Mouse (Mus musculus) intestine, embryonic 16.5 days (tissue): ENCODE data around the gene Olfr1416. TPM values are rescaled to one million over a fixed set of nuclear protein-coding genes. Genes with fewer than 3 reads are reported as not detected.
A peak's percentile ranks its signal among the peaks of the same experiment; 100 is the strongest.

ENCODE experiments used
- ATAC-seq: fragments of 200-750 bp; cut with Nextera tagmentation; 2 replicates; pipeline ENCODE4 v1.8.0; 2017; ENCODE audit warnings: moderate TSS enrichment, moderate library complexity
- H3K27ac ChIP-seq: fragments of 300-500 bp; sonication (generic); 2 replicates; pipeline ENCODE4 v1.5.1; 2014; ENCODE audit warnings: mild to moderate bottlenecking, low read length
- H3K27me3 ChIP-seq: fragments of 300-500 bp; sonication (generic); replicated peaks from 2 replicates; pipeline ENCODE4 v1.6.1; 2014; ENCODE audit warnings: low read length, control low read depth, mixed read lengths; ENCODE audit not compliant: control insufficient read depth, insufficient read depth
- H3K36me3 ChIP-seq: fragments of 300-500 bp; sonication (generic); 2 replicates; pipeline ENCODE4 v1.6.1; 2014; ENCODE audit warnings: low read length, control low read depth; ENCODE audit not compliant: control insufficient read depth, insufficient read depth
- H3K4me1 ChIP-seq: fragments of 300-500 bp; sonication (generic); 2 replicates; pipeline ENCODE4 v1.6.1; 2014; ENCODE audit warnings: low read length, control low read depth, mixed read lengths; ENCODE audit not compliant: control insufficient read depth, insufficient read depth
- H3K4me2 ChIP-seq: fragments of 300-500 bp; sonication (generic); 2 replicates; pipeline ENCODE4 v1.6.1; 2014; ENCODE audit warnings: low read depth, low read length, control low read depth
- H3K4me3 ChIP-seq: fragments of 300-500 bp; sonication (generic); 2 replicates; pipeline ENCODE4 v1.5.1; 2014; ENCODE audit warnings: mild to moderate bottlenecking, low read length
- H3K9ac ChIP-seq: fragments of 300-500 bp; sonication (generic); 2 replicates; pipeline ENCODE4 v1.6.1; 2014; ENCODE audit warnings: low read depth, low read length
- H3K9me3 ChIP-seq: fragments of 300-500 bp; sonication (generic); 2 replicates; pipeline ENCODE4 v1.6.1; 2016; ENCODE audit warnings: low read length, control low read depth; ENCODE audit not compliant: control insufficient read depth
- WGBS: fragments of 180-500 bp; shearing (Covaris S2); extraction: QIAGEN DNeasy Blood & Tissue Kit; methylation state at CpG from one replicate; pipeline ENCODE4 v1.1.7; 2014; 5-methylcytosine and 5-hydroxymethylcytosine counted together
- microRNA-seq: library from miRNA; unstranded; fragments of <30 nt; microRNA quantifications from one replicate; pipeline ENCODE4, GENCODE M21; 2016
- polyA plus RNA-seq: library from polyadenylated mRNA; unstranded; fragments of >200 nt; fragmentation: Nextera tagmentation; extraction: Ambion mirVana; gene quantifications from 2 replicates; pipeline ENCODE4 v1.2.1, GENCODE M21; 2015

Olfr1416 gene
- polyA plus RNA-seq, 1 experiment from 2014 or later, result not detected

DNA sequence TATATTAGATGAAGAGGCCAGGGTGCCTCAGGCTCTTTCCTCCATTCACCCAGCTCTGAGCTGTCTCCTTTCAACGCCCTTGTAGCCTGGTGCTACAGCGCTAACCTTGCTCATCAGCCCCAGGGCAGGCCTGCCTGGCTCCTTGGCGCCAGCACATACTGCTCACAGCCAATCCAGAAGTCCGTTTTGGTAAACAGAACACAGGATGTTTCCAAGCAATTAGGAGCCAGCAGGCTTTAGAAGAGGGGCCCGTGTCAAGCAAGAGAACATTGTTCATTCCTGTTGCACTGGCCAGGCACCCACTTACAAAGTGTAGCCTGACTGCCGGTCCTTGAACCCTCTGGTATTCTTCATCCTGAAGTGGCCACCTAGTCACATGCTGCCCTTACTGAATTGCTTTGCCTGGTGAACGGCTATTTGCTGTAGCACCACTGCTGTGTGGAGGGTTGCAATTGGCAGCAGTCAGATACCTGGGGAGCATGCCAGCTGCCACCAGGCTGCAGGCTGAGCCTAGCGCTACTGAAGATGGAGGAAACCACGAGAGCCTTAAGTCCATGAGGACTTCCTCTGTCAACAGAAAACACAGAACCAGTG lies 47.1 kb downstream of the Olfr1416 start:
- no peaks in the 10 kb centered on the region for H3K27me3 ChIP-seq
- H3K4me3 ChIP-seq, result no peak overlapping the region
- 22% methylated on average over 9 of the region's 9 CpGs for whole genome bisulfite sequencing
- H3K36me3 ChIP-seq, result peaks cover 3% of the 10 kb centered on the region; the same call in 1 of the 2 replicates
- peaks cover 3% of the 10 kb centered on the region; the same call in 1 of the 2 replicates for H3K4me1 ChIP-seq
- H3K9ac ChIP-seq, result no peak overlapping the region
- no peak overlapping the region for H3K4me2 ChIP-seq
- no peak overlapping the region for H3K27ac ChIP-seq
- H3K9me3 ChIP-seq, result no peaks in the 10 kb centered on the region
- peak; percentile 58 for ATAC-seq

DNA sequence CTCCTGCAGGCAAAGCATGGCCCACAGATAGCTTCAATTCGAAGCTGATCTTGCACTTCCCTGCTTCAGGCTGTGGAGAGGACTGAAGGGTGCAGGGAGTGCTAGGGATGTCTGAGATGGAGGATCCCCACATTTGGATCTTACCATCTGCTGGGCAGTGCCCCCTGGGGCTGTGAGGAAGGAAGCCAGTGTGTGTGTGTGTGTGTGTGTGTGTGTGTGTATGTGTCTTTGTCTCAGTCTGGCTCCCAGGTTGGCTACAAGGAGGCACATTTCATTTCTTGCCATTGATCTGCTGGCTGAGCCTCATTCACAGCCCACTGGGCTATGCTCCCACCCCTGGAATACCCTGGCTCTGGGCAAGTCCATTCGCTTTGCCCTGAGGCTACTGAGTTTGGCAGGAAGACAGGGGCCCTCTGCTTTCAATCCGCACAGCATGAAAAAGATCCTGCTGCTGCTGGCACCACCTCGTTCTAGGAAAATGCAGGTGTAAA lies 48.0 kb downstream of the Olfr1416 start:
- Histone ChIP-seq H3K4me2 (no peak overlapping the region), H3K4me1 (peaks cover 3% of the 10 kb centered on the region; the same call in 1 of the 2 replicates), H3K9me3 (no peaks in the 10 kb centered on the region), H3K27ac (no peak overlapping the region), H3K4me3 (no peak overlapping the region), H3K36me3 (peaks cover 3% of the 10 kb centered on the region; the same call in 1 of the 2 replicates), H3K9ac (no peak overlapping the region), H3K27me3 (no peaks in the 10 kb centered on the region)
- ATAC-seq, result no peak
- 56% methylated on average over 4 of the region's 4 CpGs for WGBS

DNA sequence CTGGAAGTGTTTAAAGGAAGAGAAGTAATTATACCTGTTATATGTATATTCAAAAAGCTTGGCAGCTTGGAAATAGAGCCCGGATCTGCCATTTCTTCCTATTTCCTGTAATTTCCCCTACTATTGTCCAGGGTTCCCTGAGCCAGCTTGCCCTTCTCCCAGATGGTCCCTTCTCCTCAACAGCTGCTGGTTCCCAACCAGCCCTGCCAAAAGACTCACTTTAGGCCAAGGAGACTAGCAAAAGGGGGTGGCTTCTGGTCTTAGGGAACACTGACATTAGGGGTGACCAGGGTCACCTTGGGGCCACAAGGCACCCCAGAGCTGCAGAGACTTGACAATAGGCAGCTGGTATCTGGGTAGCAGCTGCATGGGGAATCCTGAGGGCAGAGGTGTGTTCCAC lies 49.9 kb downstream of the Olfr1416 start:
- Histone ChIP-seq H3K9me3 (no peaks in the 10 kb centered on the region), H3K36me3 (peaks cover 1% of the 10 kb centered on the region; the same call in 1 of the 2 replicates), H3K9ac (no peak overlapping the region), H3K27ac (no peak overlapping the region), H3K4me1 (peaks cover 3% of the 10 kb centered on the region; the same call in 1 of the 2 replicates), H3K27me3 (no peaks in the 10 kb centered on the region), H3K4me3 (no peak overlapping the region), H3K4me2 (no peak overlapping the region)
- 79% methylated on average over 1 of the region's 1 CpGs for WGBS
- ATAC-seq, result no peak

DNA sequence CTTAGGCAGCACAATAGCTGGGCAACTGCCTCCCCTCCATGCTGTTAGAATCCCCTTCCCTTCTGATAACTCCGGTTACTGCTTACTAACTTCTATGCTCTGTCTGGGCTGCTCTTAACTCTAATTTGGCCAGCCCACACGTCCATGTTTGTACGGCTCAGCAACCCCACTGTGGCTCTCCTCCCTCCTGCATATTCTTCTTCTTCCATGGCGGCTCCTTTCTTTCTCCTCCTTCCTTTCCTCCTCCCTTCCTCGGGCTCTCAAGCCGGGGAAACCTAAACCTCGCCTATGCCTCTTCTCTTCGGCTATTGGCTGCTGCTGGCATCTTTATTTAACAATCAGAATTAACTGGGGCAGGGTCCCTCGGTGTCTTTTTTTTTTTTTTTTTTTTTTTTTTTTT lies 52.1 kb downstream of the Olfr1416 start:
- no peak overlapping the region for H3K4me3 ChIP-seq
- H3K4me1 ChIP-seq, result peaks cover 3% of the 10 kb centered on the region; the same call in 1 of the 2 replicates
- H3K27ac ChIP-seq, result no peak overlapping the region
- no peaks in the 10 kb centered on the region for H3K36me3 ChIP-seq
- 65% methylated on average over 9 of the region's 9 CpGs for WGBS
- H3K4me2 ChIP-seq, result no peak overlapping the region
- H3K9ac ChIP-seq, result no peak overlapping the region
- ATAC-seq, result no peak
- no peaks in the 10 kb centered on the region for H3K9me3 ChIP-seq
- no peaks in the 10 kb centered on the region for H3K27me3 ChIP-seq

DNA sequence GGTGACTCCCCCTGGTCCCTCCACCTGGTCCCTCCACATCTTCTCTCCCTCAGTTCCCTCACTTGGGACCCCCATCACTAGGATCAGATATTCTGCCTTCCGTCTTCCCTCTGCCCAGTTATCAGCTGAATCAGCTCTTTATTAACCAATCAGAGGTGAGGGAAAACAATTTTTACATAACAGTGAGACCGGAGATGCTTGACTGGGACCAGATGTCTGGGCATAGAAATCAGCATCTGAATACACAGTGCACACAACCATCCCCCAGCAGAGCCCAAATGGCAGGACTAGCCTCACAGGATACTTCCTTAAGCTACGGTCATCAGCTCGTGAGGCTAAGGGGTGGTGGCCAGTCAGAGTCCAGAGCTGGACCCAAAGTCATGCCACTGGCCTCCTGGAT lies 52.8 kb downstream of the Olfr1416 start:
- no peak overlapping the region for H3K4me3 ChIP-seq
- 65% methylated on average over 4 of the region's 4 CpGs for WGBS
- H3K27me3 ChIP-seq, result no peaks in the 10 kb centered on the region
- no peak overlapping the region for H3K9ac ChIP-seq
- H3K9me3 ChIP-seq, result no peaks in the 10 kb centered on the region
- no peak overlapping the region for H3K27ac ChIP-seq
- H3K4me1 ChIP-seq, result no peaks in the 10 kb centered on the region
- H3K36me3 ChIP-seq, result no peaks in the 10 kb centered on the region
- ATAC-seq, result no peak
- H3K4me2 ChIP-seq, result no peak overlapping the region

DNA sequence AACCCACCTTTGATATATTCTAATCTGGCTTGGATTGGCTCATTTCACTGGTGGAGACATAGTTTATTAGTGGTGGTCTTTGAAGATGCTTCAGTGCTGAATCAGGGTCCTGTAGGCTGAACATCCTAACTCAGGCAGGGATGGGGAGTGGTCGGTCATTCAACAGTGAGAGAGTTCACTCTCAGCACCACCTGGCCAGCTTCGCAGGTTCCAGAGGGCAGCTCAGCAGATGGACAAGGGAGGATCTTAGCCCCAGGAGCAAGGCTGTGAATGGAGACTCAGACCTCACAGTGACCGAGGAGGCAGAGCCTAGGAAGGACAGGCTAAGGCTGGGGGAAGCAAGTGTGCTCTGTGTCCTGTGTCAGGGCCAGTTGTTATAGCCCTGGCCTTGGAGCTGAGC lies 53.5 kb downstream of the Olfr1416 start:
- WGBS, result 67% methylated on average over 3 of the region's 3 CpGs
- Histone ChIP-seq H3K9me3 (no peaks in the 10 kb centered on the region), H3K4me1 (no peaks in the 10 kb centered on the region), H3K9ac (no peak overlapping the region), H3K4me3 (no peak overlapping the region), H3K4me2 (no peak overlapping the region), H3K27ac (no peak overlapping the region), H3K36me3 (no peaks in the 10 kb centered on the region), H3K27me3 (no peaks in the 10 kb centered on the region)
- no peak for ATAC-seq

DNA sequence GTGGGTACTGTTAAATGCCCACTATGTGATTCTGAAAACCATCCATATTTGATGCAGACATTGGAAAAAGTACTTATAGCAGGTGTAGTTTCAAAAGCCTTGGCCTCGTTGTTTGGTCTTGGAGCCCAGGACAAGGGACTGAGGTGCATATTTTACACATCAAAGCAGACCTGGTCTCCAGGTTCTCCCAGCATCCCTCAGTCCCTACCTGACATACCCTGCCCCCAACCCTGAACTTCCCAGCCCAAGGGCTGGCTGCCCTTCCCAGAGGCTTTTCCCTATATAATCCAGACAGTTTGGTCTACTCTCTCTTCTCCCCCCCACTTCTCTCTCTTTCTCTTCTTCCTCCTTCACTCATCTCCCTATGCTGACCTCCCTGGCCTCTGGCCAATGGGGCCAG lies 53.9 kb downstream of the Olfr1416 start:
- H3K9ac ChIP-seq, result no peak overlapping the region
- no peak overlapping the region for H3K4me3 ChIP-seq
- H3K4me2 ChIP-seq, result no peak overlapping the region
- 91% methylated on average over 1 of the region's 1 CpGs for WGBS
- H3K36me3 ChIP-seq, result no peaks in the 10 kb centered on the region
- no peaks in the 10 kb centered on the region for H3K27me3 ChIP-seq
- ATAC-seq, result no peak
- no peaks in the 10 kb centered on the region for H3K4me1 ChIP-seq
- H3K27ac ChIP-seq, result no peak overlapping the region
- no peaks in the 10 kb centered on the region for H3K9me3 ChIP-seq

Small RNAs within 50 kb of the gene (microRNA-seq; reads per million reads assigned to microRNA genes)
- 3.4 reads per million, percentile 9 among the genes with 10 or more reads in this experiment for gene Mir6900

Other genes starting within 250 kb of the Olfr1416 start
- gene Ndufa10, start 11.3 kb downstream of the Olfr1416 start, polyA plus RNA-seq, result 400 and 411 TPM in 2 replicates
- not detected in 2 replicates for gene Olfr1415, start 11.0 kb upstream of the Olfr1416 start, polyA plus RNA-seq
- gene Olfr1414, start 33.5 kb upstream of the Olfr1416 start, polyA plus RNA-seq, result not detected in 2 replicates
- gene Olfr1413, start 86.2 kb upstream of the Olfr1416 start, polyA plus RNA-seq, result not detected in 2 replicates
- not detected in 2 replicates for gene Olfr1412, start 100.7 kb upstream of the Olfr1416 start, polyA plus RNA-seq
- gene Olfr1411, start 109.3 kb upstream of the Olfr1416 start, polyA plus RNA-seq, result not detected in 2 replicates
- not detected in 2 replicates for gene Olfr1410, start 120.7 kb upstream of the Olfr1416 start, polyA plus RNA-seq
- not detected in 2 replicates for gene Olfr12, start 132.7 kb upstream of the Olfr1416 start, polyA plus RNA-seq
- gene Cops9, start 156.9 kb upstream of the Olfr1416 start, polyA plus RNA-seq, result 371 and 387 TPM in 2 replicates
- 0.31 TPM in 1 of 2 replicates, not detected in the other for gene Otos, start 163.7 kb upstream of the Olfr1416 start, polyA plus RNA-seq